Mouse (Mus musculus): ENCODE data around the gene Cadm1.

DNA sequence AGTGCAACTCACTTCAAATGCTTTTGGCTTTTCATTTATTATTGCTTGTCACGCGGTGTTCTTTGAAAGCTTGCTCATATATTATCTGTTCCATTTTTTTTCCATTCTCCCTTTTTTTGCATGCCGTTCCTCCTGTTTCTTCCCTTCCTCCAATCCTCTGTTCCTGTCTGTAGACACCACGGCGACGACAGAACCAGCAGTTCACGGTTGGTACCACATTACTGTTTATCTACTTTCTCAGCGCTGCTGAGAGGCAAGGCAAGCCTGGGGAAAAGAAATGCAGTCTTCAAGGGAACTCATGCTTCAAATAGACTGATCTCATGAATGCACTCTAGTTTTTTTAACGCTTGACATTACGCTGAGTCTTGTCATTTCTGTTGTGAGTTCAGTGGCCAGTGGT lies 299.2 kb downstream of the Cadm1 start:
- TF ChIP-seq POLR2A (IDR thresholded peaks at IDR 0.05; ENCODE audit: low read depth, low read length) (no peak), CTCF (IDR thresholded peaks at IDR 0.05; ENCODE audit: extremely low read depth, insufficient read length, insufficient replicate concordance, low read depth, low read length) (no peak)
